11 mouse cellular contexts compared by ENCODE assay signal in genomic region chr9:91353551-91354433, GRCm38 (mm10). TPM values are rescaled to one million over a fixed set of nuclear protein-coding genes. Genes with fewer than 3 reads are reported as not detected.
DNase-seq lines count a peak whose midpoint lies in the region; ATAC-seq and TF ChIP-seq lines count a peak whose summit lies in the region.
"Had no signal": no experiment of that assay in that cellular context is flagged by ENCODE, and none has a peak within 500 bp of the region (broad histone marks: within the 10 kb centered on the region; RNA-seq: fewer than 3 reads in every experiment).

No protein-coding gene starts in this region.

- 0 out of 2 replicates have a peak overlapping the region, but pooled peaks have one; percentile 33 for H3K9ac ChIP-seq in midbrain, postnatal 0 days (replicated peaks; ENCODE audit: low read length, poor library complexity, severe bottlenecking)
- no peak overlapping the region for H3K9ac ChIP-seq in lung, postnatal 0 days (replicated peaks; ENCODE audit: low read depth)

- H3K36me3 ChIP-seq in hindbrain, embryonic 10.5 days: no peaks in the 10 kb centered on the region
- H3K36me3 ChIP-seq in midbrain, postnatal 0 days (ENCODE audit: insufficient read depth, low read length): no peaks in the 10 kb centered on the region
- H3K36me3 ChIP-seq in heart, embryonic 10.5 days: no peaks in the 10 kb centered on the region
- H3K36me3 ChIP-seq in lung, postnatal 0 days (ENCODE audit: insufficient read depth, low read length): no peaks in the 10 kb centered on the region

- ATAC-seq in midbrain, postnatal 0 days (ENCODE audit: low FRiP score): peak; percentile 20; the same call in 1 of the 2 replicates
- no peak for ATAC-seq in lung, postnatal 0 days

- H3K4me3 ChIP-seq in cerebellum, adult 2 months (replicated peaks; ENCODE audit: insufficient read depth, low read depth, low read length): peak overlapping the region; percentile 57
- no peak overlapping the region for H3K4me3 ChIP-seq in cortical plate, adult 2 months (ENCODE audit: insufficient read depth, low read length)
- H3K4me3 ChIP-seq in hindbrain, embryonic 10.5 days: peak overlapping the region; percentile 48
- H3K4me3 ChIP-seq in midbrain, postnatal 0 days (ENCODE audit: low read depth, low read length): peak overlapping the region; percentile 1; the same call in 1 of the 2 replicates
- H3K4me3 ChIP-seq in heart, embryonic 10.5 days: no peak overlapping the region
- no peak overlapping the region for H3K4me3 ChIP-seq in lung, postnatal 0 days (ENCODE audit: low read depth, low read length)
- H3K4me3 ChIP-seq: myocyte had no signal

- no peaks in the 10 kb centered on the region for H3K9me3 ChIP-seq in hindbrain, embryonic 10.5 days
- no peaks in the 10 kb centered on the region for H3K9me3 ChIP-seq in midbrain, postnatal 0 days (ENCODE audit: low read length)
- no peaks in the 10 kb centered on the region for H3K9me3 ChIP-seq in heart, embryonic 10.5 days
- H3K9me3 ChIP-seq in lung, postnatal 0 days (ENCODE audit: low read length): no peaks in the 10 kb centered on the region

- H3K27ac ChIP-seq in cerebellum, adult 2 months (ENCODE audit: insufficient read depth, low read length): peak overlapping the region; percentile 100
- H3K27ac ChIP-seq in cortical plate, adult 2 months (ENCODE audit: insufficient read depth, low read length): peak overlapping the region; percentile 37; the same call in 1 of the 2 replicates
- peak overlapping the region; percentile 81 for H3K27ac ChIP-seq in hindbrain, embryonic 10.5 days
- H3K27ac ChIP-seq in midbrain, postnatal 0 days (ENCODE audit: low read depth, low read length): peak overlapping the region; percentile 60
- no peak overlapping the region for H3K27ac ChIP-seq in heart, embryonic 10.5 days
- no peak overlapping the region for H3K27ac ChIP-seq in lung, postnatal 0 days (ENCODE audit: low read length)

- DNase-seq in cerebellum, adult 2 months: peak; percentile 66 to 80
- DNase-seq in hindbrain, embryonic 10.5 days (ENCODE audit: low spot score): peak; percentile 55
- peak; percentile 58 for DNase-seq in midbrain, postnatal 0 days (ENCODE audit: low spot score)
- no peak for DNase-seq in heart, embryonic 10.5 days (ENCODE audit: low spot score)
- DNase-seq in kidney, postnatal 14 days: no peak
- DNase-seq in testis, postnatal 14 days (ENCODE audit: low spot score): no peak
- no peak for DNase-seq in lung, postnatal 0 days (ENCODE audit: low spot score)
- DNase-seq: heart, postnatal 36 days; lung, adult 18-20 months had no signal

- TF ChIP-seq POLR2A in cerebellum, adult 2 months (IDR thresholded peaks at IDR 0.05; ENCODE audit: borderline replicate concordance, insufficient read depth, low read length): no peak
- TF ChIP-seq POLR2A in cortical plate, adult 2 months (IDR thresholded peaks at IDR 0.05; ENCODE audit: extremely low read depth, insufficient read depth, low read length): no peak

- no peaks in the 10 kb centered on the region for H3K27me3 ChIP-seq in cerebellum, adult 2 months (ENCODE audit: control insufficient read depth, insufficient read depth, low read length)
- H3K27me3 ChIP-seq in hindbrain, embryonic 10.5 days (ENCODE audit: insufficient read depth, poor library complexity, severe bottlenecking): peaks cover 100% of the 10 kb centered on the region
- H3K27me3 ChIP-seq in midbrain, postnatal 0 days (ENCODE audit: insufficient read depth, low read length): peaks cover 59% of the 10 kb centered on the region
- peaks cover 99% of the 10 kb centered on the region for H3K27me3 ChIP-seq in heart, embryonic 10.5 days (ENCODE audit: insufficient read depth, poor library complexity, severe bottlenecking)
- peaks cover 64% of the 10 kb centered on the region for H3K27me3 ChIP-seq in lung, postnatal 0 days (replicated peaks; ENCODE audit: insufficient read depth, low read length)

- no peak for TF ChIP-seq CTCF in cerebellum, adult 2 months (IDR thresholded peaks at IDR 0.05; ENCODE audit: borderline replicate concordance, insufficient read depth, low read depth, low read length)
- TF ChIP-seq CTCF in cortical plate, adult 2 months (IDR thresholded peaks at IDR 0.05; ENCODE audit: extremely low read depth, insufficient read depth, low read length): no peak
- no peak for TF ChIP-seq CTCF in midbrain, postnatal 0 days (IDR thresholded peaks at IDR 0.05)
- no peak for TF ChIP-seq CTCF in lung, postnatal 0 days (IDR thresholded peaks at IDR 0.05)

- 10% methylated on average over 37 of the region's 37 CpGs for WGBS in cerebellum, adult 2 months
- WGBS in hindbrain, embryonic 10.5 days: 3% methylated on average over 37 of the region's 37 CpGs
- 14% methylated on average over 37 of the region's 37 CpGs for WGBS in midbrain, postnatal 0 days
- WGBS in heart, embryonic 10.5 days: 2% methylated on average over 37 of the region's 37 CpGs
- 8% methylated on average over 32 of the region's 37 CpGs for WGBS in lung, postnatal 0 days

- H3K4me1 ChIP-seq in cerebellum, adult 2 months (ENCODE audit: control insufficient read depth, insufficient read depth, low read length): peaks cover 14% of the 10 kb centered on the region; the same call in 1 of the 2 replicates
- no peaks in the 10 kb centered on the region for H3K4me1 ChIP-seq in cortical plate, adult 2 months (ENCODE audit: control insufficient read depth, insufficient read depth, low read length)
- peaks cover 46% of the 10 kb centered on the region for H3K4me1 ChIP-seq in hindbrain, embryonic 10.5 days (replicated peaks)
- H3K4me1 ChIP-seq in midbrain, postnatal 0 days (ENCODE audit: insufficient read depth, low read length): no peaks in the 10 kb centered on the region; the same call in 1 of the 2 replicates
- H3K4me1 ChIP-seq in heart, embryonic 10.5 days: peaks cover 10% of the 10 kb centered on the region
- H3K4me1 ChIP-seq in lung, postnatal 0 days (ENCODE audit: insufficient read depth, low read depth, low read length): no peaks in the 10 kb centered on the region

- TF ChIP-seq EP300 in lung, postnatal 0 days (IDR thresholded peaks at IDR 0.05): no peak

- H3K4me2 ChIP-seq in midbrain, postnatal 0 days (ENCODE audit: low read depth, low read length, poor library complexity, severe bottlenecking): peak overlapping the region; percentile 33
- H3K4me2 ChIP-seq in lung, postnatal 0 days (replicated peaks; ENCODE audit: low read depth, low read length): no peak overlapping the region

RNA-seq across cellular contexts. Expression of gene Zic4, which starts 8.4 kb away (rescaled TPM):
- 37.4 and 45.3 TPM in 2 replicates for polyA plus RNA-seq in cerebellum, adult 2 months (2012; rRNA removed)
- polyA plus RNA-seq in cortical plate, adult 2 months (2012; rRNA removed): 3.4 and 3.9 TPM in 2 replicates
- 16.9 and 19.8 TPM in 2 replicates for polyA plus RNA-seq in hindbrain, embryonic 10.5 days (2016; fragmentation: Nextera tagmentation; extraction: Ambion mirVana)
- total RNA-seq in midbrain, postnatal 0 days (2014; rRNA removed): 54.7 and 73.4 TPM in 2 replicates
- 22.2 and 33.5 TPM in 2 replicates for polyA plus RNA-seq in midbrain, postnatal 0 days (2015; fragmentation: Nextera tagmentation; extraction: Ambion mirVana)
- 0.13 TPM in 1 of 2 replicates, not detected in the other for polyA plus RNA-seq in heart, embryonic 10.5 days (2016; fragmentation: Nextera tagmentation; extraction: Ambion mirVana)
- not detected in 2 replicates for polyA plus RNA-seq in lung, postnatal 0 days (2015; fragmentation: Nextera tagmentation; extraction: Ambion mirVana)
- total RNA-seq: heart, postnatal 36 days had no signal

RNA-seq across cellular contexts. Expression of gene Zic1, which starts 11.8 kb away (rescaled TPM):
- 1,121 and 1,289 TPM in 2 replicates for polyA plus RNA-seq in cerebellum, adult 2 months (2012; rRNA removed)
- 21.0 and 26.3 TPM in 2 replicates for polyA plus RNA-seq in cortical plate, adult 2 months (2012; rRNA removed)
- polyA plus RNA-seq in hindbrain, embryonic 10.5 days (2016; fragmentation: Nextera tagmentation; extraction: Ambion mirVana): 6.9 and 8.1 TPM in 2 replicates
- 91.8 and 146 TPM in 2 replicates for total RNA-seq in midbrain, postnatal 0 days (2014; rRNA removed)
- 4.1 and 8.2 TPM in 2 replicates for polyA plus RNA-seq in midbrain, postnatal 0 days (2015; fragmentation: Nextera tagmentation; extraction: Ambion mirVana)
- polyA plus RNA-seq in heart, embryonic 10.5 days (2016; fragmentation: Nextera tagmentation; extraction: Ambion mirVana): not detected in 2 replicates
- polyA plus RNA-seq in lung, postnatal 0 days (2015; fragmentation: Nextera tagmentation; extraction: Ambion mirVana): not detected in 2 replicates

Comparison
In these comparisons a context has a peak if more than half of its experiments do, and no peak if none do; other contexts are left out.
1. DNase-seq: peak in cerebellum, adult 2 months (2 of 2), hindbrain, embryonic 10.5 days (single experiment) and midbrain, postnatal 0 days (single experiment); none in heart, embryonic 10.5 days (single experiment), kidney, postnatal 14 days (single experiment), testis, postnatal 14 days (single experiment) and lung, postnatal 0 days (single experiment).
2. H3K27ac ChIP-seq: peak in cerebellum, adult 2 months (single experiment), cortical plate, adult 2 months (single experiment), hindbrain, embryonic 10.5 days (single experiment) and midbrain, postnatal 0 days (single experiment); none in heart, embryonic 10.5 days (single experiment) and lung, postnatal 0 days (single experiment).
3. H3K4me3 ChIP-seq: peak in cerebellum, adult 2 months (single experiment), hindbrain, embryonic 10.5 days (single experiment) and midbrain, postnatal 0 days (single experiment); none in cortical plate, adult 2 months (single experiment), heart, embryonic 10.5 days (single experiment) and lung, postnatal 0 days (single experiment).
4. RNA of gene Zic1, which starts 11.8 kb away (polyA plus RNA-seq): 1,121 to 1,289 TPM in cerebellum, adult 2 months; 21.0 to 26.3 TPM in cortical plate, adult 2 months, 4.1 to 8.2 TPM in midbrain, postnatal 0 days, 6.9 to 8.1 TPM in hindbrain, embryonic 10.5 days, not detected in heart, embryonic 10.5 days and not detected in lung, postnatal 0 days; every median in the first group is over 10 times any median in the second.